Mouse (Mus musculus) frontal cortex, postnatal 10 days (tissue): ENCODE measurements around the gene Gm20388.

Source experiments
- DNase-seq, 2 experiments: peaks; one replicate each; pipeline ENCODE4 v3.0.0; 2022; ENCODE audit warnings: low spot score in 2 of 2, mixed read lengths in 1 of 2

Gm20388 gene

DNA sequence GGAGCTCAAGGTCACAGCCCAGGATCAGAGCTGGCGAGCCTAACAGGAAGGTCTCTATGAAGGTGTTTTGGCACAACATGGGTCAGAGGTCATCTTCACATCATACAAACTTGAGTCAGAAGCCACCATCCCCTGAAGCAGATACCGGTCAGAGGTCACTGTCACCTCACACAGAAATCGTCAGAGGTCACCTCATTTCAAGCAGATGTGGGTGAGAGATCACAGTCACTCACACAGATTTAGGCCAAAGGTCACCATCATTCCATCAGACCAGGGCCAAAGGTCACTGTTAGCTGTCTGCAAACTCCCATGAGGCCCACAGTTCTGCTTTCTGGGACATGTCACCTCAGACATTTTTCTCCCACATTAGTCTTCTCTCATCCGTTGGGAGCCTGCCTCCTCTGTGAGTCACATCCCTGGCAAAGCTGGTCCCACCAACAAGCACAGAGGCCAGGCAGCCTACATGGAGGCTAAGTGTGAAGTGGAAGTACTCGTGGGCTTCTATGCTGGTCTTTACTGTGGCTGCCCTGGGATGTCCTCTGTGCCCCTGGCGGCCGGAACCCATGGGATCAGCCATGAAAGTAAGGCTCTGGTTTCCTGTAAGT is 2784.9 kb downstream of the Gm20388 start:
- no peak for DNase-seq

DNA sequence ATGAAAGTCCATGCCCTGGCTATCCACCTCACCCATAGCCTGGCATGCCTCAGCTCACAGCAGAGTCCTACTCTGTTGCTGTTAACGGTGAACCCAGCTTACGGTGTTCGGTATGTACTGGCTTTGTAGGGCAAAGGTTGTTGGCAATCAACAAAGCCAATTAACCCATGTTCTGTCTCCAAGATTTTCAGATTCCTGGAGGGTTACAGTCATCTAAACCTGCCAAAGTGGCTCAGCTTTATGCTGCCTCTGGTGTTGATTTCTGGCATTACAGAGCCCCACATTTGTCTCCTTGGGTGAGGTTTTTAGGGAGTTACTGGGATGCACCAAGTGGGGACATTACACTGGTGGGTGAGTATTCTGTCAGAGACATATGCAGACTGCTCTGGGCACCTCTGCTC is 2786.5 kb downstream of the Gm20388 start:
- no peak for DNase-seq

DNA sequence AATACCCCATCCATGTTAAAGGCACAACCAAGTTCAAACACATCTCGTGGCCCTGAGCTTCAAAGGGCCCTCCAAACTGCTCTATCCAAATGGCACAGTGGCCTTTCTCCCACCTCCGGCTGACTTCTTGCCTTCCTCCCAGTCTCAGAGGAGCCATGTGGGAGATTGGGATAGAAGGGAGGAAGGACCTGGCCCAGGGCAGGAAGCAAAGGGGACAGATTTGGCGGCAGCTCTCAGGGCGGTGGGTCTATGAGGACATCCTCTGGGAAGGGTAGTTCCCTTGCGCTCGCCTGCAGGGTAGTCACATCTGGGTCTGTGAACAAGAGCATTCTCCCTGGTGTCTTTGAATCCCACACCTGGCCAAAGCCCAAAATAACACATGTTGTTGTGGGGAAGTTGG is 2786.9 kb downstream of the Gm20388 start:
- no peak for DNase-seq

DNA sequence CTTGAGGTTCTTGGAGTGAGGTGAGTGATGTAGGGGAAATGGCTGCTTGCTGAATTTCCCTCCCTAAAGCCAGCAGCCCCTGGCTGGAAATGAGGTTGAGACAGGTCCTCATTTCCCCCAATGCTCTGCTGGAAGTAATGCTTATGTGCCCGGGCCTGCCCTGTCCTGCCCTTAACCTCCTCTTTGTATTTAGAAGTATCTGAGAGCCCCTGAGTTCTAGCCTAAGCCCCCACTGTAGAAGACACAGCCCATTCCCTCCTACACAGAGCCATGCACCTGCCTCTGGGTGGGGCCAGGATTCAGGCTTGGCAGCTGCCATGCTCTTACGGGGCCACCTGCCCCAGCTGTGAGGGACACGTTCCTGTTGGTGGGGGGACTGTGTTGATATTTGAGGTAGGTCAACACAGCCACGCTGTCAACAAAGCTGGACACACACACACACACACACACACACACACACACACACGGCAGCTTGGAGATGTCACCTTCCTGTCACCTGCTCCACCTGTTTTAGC is 2787.7 kb downstream of the Gm20388 start:
- no peak for DNase-seq

DNA sequence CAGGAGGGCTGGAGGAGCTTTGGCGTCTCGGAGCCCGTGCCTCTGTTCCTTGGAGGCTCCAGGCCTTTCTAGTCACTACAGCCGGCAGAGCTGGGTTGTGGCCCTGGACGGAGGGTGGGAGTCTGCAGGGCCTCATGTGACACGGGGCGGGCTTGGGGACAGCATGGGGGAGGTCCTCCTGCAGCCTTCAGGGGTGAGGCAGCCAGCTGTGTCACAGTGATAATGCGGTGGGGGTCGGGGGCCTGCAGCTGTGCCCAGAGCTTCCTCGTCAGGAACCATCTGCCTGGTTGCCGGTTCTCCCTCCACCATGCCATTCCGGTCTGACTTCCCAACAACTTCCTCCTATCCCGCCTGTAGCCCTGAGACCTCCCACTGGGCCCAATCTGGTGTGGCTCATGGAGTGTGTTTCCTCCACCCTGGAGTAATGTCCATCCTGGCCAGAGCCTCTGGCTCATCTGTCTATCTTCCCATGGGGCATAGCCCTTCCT is 2788.4 kb downstream of the Gm20388 start, which contains the start of gene Cbfa2t3:
TSS of gene Cbfa2t3 (minus strand) at position 105 of the 488 bp plus-strand sequence.
- no peak for DNase-seq

DNA sequence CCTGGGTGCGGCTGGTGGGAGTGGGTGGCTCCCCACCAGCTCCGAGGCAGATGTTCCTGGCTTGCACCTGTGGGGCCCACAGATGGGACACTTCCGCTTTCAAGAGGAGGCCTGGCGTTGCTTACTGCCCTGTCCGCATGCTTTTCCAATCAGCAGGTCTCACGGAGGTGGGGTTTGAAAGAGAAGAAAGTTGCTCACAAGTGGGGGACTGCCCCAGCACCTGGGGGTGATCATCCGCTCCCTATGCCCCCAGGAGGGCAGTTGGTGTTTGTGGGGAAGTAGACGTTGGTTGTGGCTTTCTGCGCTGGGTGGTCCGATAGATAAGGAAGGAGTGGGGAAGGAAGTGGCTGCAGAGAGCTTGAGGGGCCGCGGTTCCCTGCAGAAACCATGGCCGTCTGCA is 2790.0 kb downstream of the Gm20388 start:
- DNase-seq, result no peak

DNA sequence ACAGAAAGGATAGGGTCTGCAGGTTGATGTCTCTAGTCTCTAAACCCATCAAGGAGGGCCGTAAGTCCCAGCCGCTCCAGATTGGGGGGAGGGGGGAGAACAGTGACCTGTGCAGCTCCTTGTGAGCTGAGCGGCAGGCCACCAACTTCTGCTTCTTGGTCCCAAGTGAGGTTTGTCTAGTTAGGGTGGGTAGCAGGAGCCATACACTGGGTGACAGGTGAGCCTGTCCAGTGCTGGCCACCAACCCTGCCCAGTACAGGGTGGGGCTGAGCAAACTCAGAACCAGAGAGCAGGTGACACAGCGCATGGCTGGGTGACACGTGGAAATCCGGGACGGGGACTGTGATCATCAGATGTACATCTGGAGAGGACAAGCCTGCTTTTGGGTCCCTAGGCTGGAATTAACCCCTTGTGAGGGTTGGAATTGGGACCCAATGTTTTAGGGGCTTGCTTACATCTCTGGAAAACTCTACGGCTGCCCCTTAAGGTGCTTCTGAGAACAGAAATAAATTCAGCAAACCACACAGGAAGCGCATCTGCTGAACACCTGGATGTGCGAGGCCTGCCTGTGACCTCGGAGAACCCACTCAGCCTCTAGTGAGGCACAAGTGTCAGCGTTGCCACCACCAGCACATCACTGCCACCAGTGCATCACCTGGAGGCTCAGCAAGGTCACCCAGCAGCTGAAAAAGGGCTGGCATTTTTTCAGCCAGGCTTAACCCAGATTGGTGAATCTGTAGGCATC is 2791.0 kb downstream of the Gm20388 start:
- DNase-seq, result no peak

DNA sequence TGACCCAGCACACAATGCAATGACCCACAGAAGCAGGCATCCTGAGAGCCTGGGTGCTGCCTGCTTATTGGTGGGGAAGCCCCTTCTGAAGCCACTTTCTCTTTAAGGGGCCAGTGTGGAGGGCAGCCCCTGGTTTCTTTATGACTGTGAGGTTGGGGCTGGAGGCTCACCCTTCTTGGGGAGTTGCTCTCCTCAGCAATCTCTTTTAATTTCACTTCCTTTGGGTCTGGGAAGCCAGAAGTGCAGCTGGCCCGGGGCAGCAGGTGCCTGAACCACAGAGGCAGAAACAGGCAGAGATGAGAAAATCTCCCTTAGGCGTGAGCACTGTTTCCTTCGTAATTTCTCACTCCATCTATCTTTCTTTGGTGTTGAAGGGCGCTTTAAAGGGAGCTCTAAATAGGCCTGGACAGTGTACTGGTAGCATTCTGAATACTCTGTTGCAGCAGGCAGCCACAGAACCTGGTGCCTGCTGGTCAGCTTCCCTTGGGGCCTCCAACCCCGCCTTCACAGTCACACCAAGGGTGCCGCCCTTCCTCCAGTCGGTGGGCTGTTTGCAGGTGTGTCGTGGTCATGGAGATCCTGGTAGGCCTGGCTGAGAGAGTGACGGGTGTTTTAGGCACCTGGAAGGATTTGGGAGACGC is 2791.8 kb downstream of the Gm20388 start:
- DNase-seq, result no peak

DNA sequence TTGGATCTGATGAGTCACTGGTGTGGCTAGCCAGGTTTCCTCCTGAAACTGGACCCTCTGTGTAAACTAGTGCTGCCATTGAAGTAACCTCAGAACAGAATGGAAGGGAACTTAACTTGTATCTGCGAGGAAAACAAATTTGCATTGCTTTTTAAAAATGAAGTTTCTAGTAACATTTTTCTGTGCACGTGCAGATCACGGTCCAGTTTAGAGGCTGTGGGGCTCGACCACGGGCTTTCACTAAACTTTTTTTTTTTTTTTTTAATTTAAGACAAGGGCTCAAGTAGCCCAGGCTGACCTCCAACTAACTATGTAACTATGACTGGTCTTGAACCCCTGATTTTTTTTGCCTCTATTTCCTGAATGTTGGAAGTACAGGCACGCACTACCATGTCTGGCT is 2792.3 kb downstream of the Gm20388 start:
- no peak for DNase-seq

DNA sequence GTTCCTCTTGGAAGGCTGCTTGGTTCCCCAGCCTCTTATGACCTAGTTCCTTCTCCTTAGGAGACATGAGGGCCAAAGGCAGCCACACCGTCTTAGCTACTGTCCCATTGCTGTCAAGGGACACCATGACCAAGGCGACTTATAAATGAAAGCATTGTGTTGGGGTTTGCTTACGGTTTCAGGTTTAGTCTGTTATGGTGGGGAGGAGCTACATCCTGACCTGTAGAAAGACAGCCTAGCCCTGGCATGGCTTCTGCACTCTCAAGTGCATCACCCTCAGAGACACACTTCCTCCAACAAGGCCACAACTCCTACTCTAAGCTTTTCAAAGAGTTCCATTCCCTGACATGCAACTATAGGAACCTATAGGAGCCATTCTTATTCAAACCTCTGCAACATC is 2794.0 kb downstream of the Gm20388 start:
- no peak for DNase-seq

DNA sequence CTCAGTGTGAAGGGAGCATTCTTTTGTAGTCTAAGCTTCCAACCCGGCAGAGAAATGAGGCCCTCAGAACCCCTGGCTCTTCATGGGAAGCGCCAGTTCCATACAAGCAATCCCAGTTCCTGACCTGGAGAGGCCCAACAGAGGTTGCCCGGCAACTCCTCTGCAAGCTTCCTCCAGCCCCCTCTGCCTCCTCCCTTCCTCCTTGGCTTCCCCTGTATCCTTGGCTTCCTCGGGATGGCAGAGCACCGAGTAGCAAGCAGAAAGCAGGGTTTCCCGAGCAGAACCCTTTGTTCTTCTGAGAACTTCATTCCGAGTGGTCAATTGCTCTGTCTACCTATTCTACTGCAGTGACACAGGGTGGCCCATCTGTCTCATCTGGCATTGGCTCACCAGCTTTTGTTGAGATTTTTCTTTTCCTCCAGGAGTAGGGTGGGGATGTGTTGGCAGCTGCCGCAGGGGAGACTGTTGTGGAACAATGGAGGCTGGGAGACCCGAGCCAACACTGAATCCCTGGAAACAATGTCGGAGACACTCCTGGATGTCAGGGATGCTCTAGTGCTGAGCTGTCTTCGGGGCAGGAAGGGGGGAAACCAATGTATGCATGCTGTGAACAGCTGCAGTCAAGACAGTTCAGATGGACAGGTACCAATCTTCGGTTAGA is 2795.4 kb downstream of the Gm20388 start:
- DNase-seq, result no peak

DNA sequence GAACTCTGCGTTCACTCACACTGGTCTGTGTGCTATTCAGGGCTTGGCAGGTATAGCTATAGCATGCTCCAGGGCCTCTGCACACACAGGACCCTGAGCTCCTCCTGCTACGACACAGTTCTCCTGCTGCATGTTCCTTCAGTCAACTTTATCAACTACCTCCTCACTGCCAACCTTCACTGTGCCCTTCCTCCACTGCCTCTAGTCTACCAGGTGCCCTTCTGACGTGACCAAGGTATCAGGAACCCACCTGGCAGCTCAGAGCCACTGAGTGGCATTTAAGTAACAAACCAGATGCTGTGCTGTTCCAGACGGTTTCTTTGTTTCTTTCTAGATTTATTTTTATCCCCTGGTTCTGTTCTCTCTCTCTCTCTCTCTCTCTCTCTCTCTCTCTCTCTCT is 2796.5 kb downstream of the Gm20388 start:
- DNase-seq, result no peak

DNA sequence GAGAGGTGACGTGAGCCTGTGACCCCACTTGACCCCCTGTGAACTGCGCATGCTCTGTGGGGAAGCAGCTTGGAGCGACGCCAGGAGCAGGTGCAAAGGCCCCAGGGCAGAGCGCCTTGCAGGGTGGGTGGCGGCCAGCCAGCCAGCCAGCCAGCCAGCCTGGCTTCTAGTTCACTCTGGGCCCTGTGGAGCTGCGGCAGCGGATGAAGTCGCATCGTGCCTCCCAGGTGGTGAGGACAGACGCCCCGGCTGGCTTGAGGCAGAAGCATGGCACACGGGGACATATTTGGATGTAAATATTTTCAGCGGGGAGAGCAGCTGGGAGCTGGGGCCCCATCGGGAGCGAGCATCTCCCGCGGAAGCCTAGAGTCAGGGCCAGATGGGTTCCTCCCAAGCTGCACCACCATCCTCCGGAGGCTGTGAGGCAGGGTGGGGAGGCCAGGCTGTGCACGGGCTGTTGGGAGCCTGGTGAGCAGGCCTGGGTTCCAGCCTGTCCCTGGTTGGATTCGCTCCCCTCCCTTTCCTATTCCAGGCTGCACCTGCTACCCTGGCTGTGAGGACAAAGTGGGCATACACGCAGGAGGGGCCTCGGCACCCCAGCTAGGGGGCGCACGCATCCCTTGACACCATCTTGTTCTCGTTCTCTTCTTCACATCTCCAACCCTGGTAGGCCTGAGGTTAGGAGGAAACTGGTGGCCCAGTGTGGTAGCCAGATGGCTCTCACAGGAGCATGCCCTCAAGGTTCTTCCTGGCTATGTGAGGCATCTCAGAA is 2798.9 kb downstream of the Gm20388 start:
- DNase-seq, result no peak

DNA sequence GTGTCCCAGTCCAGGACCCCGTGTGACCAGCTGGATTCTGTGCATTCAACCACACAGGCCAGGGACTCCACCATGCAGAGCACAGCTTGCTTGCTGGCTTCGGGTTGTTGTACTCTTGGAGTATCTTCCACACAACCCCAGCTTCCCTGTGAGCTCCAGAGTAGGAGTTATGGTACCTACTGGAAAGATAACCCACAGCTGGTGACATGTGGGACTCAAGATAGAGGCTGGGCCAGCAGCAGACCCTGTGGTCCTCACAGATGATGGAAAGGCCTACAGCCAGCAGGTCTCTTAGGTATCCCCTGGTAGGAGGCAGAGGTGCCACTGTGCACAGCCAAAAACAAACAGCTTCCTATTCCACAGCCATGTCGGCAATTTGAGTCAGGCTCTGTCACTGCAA is 2800.8 kb downstream of the Gm20388 start:
- no peak for DNase-seq

DNA sequence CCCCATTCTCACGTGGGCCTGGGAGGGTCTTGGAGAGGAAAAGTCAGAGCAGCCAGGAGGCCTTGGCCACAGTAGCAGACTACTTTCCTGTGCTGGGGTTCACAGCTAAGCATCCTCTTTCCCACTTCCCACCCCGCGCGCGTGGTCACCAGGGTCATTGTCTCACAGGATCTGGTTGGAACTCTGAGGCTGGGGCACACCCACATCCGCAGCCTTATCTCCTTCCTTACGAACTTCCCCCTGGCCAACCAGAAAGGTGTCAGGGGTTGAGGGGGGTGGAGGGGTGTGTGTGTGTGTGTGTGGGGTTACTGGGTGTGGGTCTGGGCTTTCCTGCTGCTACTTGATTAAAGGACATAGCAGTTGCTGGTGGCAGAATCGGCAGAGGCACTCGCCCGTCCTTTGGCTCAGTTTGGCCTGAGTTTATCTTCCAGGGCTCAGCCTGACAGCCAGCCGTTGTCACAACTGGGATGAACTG is 2801.3 kb downstream of the Gm20388 start:
- no peak for DNase-seq

DNA sequence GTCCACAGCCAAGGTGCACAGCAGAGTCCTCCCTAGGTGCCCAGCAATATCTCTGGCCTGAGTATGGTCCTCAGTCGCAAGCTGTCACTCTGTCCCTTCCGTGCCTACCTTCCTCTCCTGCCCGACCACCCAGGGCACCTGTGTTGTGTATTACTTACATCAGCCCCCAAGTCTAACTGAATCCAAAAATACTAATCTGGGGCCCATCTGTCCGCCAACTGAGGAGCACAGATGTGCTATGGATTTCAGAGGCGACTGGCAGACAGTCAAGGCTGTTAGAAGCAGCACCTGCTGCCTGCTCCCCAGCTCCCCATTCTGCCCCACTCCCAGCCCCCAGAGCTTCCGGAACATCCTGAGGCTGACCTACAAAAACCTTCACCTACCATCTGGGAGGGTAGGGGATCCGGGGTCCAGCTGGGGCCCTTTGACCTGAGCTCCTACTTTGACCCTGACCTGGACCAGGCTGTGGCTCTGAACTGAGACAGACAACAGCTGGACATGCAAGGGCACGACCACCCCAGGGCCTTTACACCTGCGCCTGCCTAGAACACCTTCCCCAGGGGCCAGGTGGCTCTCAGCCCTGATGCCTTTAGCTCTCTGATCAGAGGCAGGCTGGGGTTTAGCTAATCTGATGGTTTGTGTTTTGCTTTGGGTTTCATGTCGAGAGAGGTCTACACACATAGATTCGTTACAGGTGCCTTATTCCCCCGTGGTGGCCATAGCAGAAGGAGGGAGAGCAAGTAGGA is 2801.9 kb downstream of the Gm20388 start:
- DNase-seq, result no peak

DNA sequence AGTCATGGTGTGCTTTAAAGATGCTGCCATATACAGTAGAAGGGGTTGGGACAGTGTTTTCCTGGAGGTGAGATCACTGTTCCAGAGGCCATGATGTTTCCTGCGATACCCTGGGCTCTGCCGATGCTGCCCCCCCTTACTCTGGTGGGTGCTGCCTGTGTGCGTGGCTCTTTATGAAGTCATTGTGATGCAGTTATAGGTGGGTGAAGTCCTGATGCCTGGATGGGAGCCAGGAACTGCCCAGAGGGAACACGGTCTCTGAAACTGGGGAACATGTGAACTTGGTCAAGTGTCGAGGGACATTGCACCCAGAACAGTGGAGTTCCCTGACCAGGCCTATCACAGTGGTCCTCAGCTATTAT is 2802.5 kb downstream of the Gm20388 start:
- no peak for DNase-seq

DNA sequence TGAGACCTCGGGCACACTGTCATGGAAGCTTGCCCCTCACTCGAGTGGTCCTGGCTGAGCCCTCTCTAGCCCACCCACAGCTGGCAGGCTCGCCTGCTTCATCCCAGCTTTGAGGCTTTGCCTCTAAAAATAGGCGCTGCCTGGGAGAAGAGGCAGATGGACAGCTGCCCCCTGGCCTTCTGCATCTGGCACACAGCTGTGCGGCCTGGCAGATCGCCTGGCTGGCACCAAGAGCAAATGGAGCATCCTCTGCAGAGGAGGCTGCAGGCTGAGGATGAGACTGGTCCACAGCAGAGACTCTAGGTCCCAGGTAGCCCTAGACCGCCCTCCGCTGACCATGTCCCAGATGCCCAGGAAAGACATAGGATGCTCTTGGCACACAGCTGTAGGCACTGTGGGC is 2805.9 kb downstream of the Gm20388 start:
- DNase-seq, result no peak

DNA sequence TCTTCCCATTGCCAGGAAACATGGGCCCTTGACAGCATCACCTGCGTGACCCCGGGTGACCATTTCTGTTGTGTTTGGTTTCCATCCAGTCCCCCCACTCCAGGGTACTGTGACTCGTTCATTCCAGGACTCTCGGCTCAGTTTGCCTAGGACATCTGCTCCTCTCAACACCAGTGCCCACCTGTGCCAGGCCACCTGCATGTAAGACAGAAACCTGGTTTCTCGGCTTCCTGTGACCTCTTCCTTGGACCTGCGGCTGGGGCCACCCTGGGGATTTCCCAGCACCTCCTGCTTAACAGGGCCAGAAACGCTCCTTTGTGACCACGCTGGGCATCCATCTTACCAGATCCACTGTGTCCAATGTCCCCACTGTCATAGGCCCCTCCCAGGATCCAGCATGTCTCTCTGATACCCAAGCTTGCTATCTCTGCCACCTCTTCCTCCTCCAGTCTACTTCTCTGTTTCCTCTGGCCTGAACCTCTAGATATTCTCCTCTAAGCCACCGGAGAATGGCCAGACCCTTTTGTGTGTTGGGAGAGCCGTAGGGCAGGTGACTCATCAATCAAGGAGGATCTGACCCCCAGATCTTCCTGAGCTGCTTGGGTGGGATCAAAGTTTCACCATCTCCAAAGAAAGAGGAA is 2807.3 kb downstream of the Gm20388 start:
- DNase-seq, result no peak
